Mouse (Mus musculus): ENCODE results near the gene Gpr152.

DNA sequence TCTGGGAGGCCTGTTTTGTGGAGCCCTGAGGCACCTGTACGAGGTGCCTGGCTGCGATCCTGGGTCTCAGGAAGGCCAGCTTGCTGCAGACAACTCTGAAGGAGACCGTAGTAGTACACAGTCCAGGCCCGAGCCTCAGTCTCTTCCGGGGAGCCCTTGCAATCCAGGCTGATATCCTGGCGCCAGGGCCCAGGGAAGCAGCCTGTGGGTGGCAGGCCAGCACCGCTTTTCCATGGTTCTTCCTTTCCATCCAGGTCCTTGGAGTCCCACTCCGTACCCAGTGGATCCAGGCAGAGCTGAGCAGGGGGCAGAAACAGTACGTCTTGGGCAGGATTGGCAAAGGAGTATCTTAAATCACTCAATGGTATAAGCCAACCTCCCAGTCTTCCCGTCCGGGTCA, 33.3 kb downstream of the Gpr152 start:
- no peak; the same call in 1 of the 2 replicates for TF ChIP-seq CTCF (IDR thresholded peaks at IDR 0.05; ENCODE audit: low read depth)
- TF ChIP-seq EP300 (IDR thresholded peaks at IDR 0.05; ENCODE audit: low read depth), result no peak

All from liver, postnatal 0 days (tissue).